Mouse (Mus musculus): ENCODE data around the gene Olfr1451.

- TF ChIP-seq CTCF (IDR thresholded peaks at IDR 0.05; ENCODE audit: borderline replicate concordance, insufficient read depth, low read depth, low read length) (no peak), POLR2A (IDR thresholded peaks at IDR 0.05; ENCODE audit: borderline replicate concordance, insufficient read depth, low read length) (no peak)
These were observed at the start of gene Olfr1451 for GRCm38 (mm10) chr19:12994714-12995113.

Measured in cerebellum, adult 2 months (tissue).